Mouse (Mus musculus) stomach, postnatal 0 days (tissue): ENCODE results near the gene Ntn1. TPM values are rescaled to one million over a fixed set of nuclear protein-coding genes. Genes with fewer than 3 reads are reported as not detected.
A peak's percentile ranks its signal among the peaks of the same experiment; 100 is the strongest.

ENCODE experiments used
- ATAC-seq: fragments of 200-750 bp; cut with Nextera tagmentation; 2 replicates; pipeline ENCODE4 v1.8.0; 2017; ENCODE audit not compliant: low FRiP score, low TSS enrichment
- DNase-seq: peaks from one replicate; pipeline ENCODE4 v3.0.0-alpha.2; 2016; ENCODE audit warnings: low spot score
- H3K27ac ChIP-seq: fragments of 300-500 bp; sonication (generic); replicated peaks from 2 replicates; pipeline ENCODE4 v1.5.1; 2014; ENCODE audit warnings: mild to moderate bottlenecking, control low read depth
- H3K27me3 ChIP-seq: fragments of 300-500 bp; sonication (generic); 2 replicates; pipeline ENCODE4 v1.6.1; 2014; ENCODE audit warnings: low read length; ENCODE audit not compliant: control insufficient read depth, insufficient read depth
- H3K36me3 ChIP-seq: fragments of 300-500 bp; sonication (generic); 2 replicates; pipeline ENCODE4 v1.6.1; 2014; ENCODE audit warnings: low read length, mixed read lengths; ENCODE audit not compliant: control insufficient read depth, insufficient read depth
- H3K4me1 ChIP-seq: fragments of 300-500 bp; sonication (generic); replicated peaks from 2 replicates; pipeline ENCODE4 v1.6.1; 2014; ENCODE audit warnings: antibody characterized with exemption; ENCODE audit not compliant: control insufficient read depth, insufficient read depth
- H3K4me2 ChIP-seq: fragments of 300-500 bp; sonication (generic); replicated peaks from 2 replicates; pipeline ENCODE4 v1.6.1; 2014; ENCODE audit warnings: low read depth, mild to moderate bottlenecking, control low read depth, moderate library complexity
- H3K4me3 ChIP-seq: fragments of 300-500 bp; sonication (generic); 2 replicates; pipeline ENCODE4 v1.5.1; 2014; ENCODE audit warnings: low read depth, low read length, control low read depth
- H3K9ac ChIP-seq: fragments of 300-500 bp; sonication (generic); 2 replicates; pipeline ENCODE4 v1.6.1; 2014; ENCODE audit warnings: mild to moderate bottlenecking, low read length, control low read depth, mixed read lengths
- H3K9me3 ChIP-seq: fragments of 300-500 bp; sonication (generic); 2 replicates; pipeline ENCODE4 v1.6.1; 2016; ENCODE audit warnings: low read length; ENCODE audit not compliant: control insufficient read depth
- CTCF ChIP-seq: IDR thresholded peaks from 2 replicates; pipeline ENCODE4 v1.5.1; 2016; ENCODE audit warnings: antibody characterized with exemption, low read depth, mild to moderate bottlenecking, moderate library complexity
- EP300 ChIP-seq: optimal IDR thresholded peaks from 2 replicates; pipeline ENCODE3; 2016; ENCODE audit warnings: antibody characterized with exemption
- WGBS: fragments of 180-500 bp; shearing (Covaris S2); extraction: QIAGEN DNeasy Blood & Tissue Kit; methylation state at CpG from one replicate; pipeline ENCODE4 v1.1.7; 2014; 5-methylcytosine and 5-hydroxymethylcytosine counted together
- polyA plus RNA-seq: library from polyadenylated mRNA; unstranded; fragments of >200 nt; fragmentation: Nextera tagmentation; extraction: Ambion mirVana; gene quantifications from 2 replicates; pipeline ENCODE4 v1.2.1, GENCODE M21; 2015

Ntn1 gene
- polyA plus RNA-seq, 1 experiment from 2014 or later = 7.4 TPM

DNA sequence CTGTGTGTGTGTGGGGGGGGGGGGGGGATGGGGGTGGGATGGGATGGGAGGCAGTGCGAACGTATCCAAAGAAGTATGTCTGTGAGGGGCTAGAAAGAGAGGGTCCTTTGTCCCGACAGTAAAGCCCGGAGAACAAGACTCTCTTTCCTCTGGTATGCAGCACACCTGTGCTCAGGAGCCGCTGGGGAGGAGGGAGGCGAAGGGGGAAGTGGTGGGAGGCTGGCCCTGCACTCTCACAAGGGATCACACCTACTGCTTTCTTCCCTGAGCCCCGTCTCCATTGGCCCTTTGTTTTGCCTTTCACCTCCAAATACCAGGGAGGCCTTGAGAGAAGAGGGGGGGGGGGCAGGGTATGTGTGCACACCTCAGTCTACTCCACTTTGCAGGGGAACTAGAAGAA lies 123.7 kb downstream of the Ntn1 start:
- Histone ChIP-seq H3K36me3 (no peaks in the 10 kb centered on the region), H3K4me1 (no peaks in the 10 kb centered on the region), H3K27ac (no peak overlapping the region), H3K9ac (no peak overlapping the region), H3K4me3 (no peak overlapping the region), H3K9me3 (no peaks in the 10 kb centered on the region), H3K27me3 (no peaks in the 10 kb centered on the region), H3K4me2 (no peak overlapping the region)
- no peak for TF ChIP-seq EP300
- no peak for TF ChIP-seq CTCF
- no peak for ATAC-seq
- 52% methylated on average over 6 of the region's 7 CpGs for WGBS
- DNase-seq = no peak

DNA sequence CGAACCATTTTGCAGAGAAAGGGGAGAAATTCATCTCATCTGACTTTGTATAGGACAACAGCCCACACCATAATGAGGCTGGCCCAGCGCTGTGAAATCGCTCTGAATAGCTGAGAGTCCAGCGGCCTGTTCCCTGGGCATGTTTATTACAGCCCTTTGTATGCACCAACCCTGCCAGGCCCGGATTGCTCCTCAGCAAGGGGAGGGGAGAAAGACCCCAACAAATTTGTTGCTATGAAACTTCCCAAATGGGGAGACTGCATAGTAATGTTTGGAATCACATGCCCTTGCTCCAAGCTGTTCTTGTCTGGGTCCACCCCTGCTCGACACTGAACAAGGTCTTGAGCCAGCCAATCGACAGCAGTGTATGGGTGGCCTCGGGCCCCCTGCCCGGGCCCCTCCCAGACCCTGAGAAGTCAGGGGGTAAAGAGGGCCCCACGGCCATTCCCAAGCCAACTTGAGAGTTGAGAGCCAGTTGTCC lies 126.3 kb downstream of the Ntn1 start:
- H3K4me1 ChIP-seq = no peaks in the 10 kb centered on the region
- no peak overlapping the region for H3K4me2 ChIP-seq
- no peaks in the 10 kb centered on the region for H3K9me3 ChIP-seq
- no peaks in the 10 kb centered on the region for H3K27me3 ChIP-seq
- WGBS = 32% methylated on average over 10 of the region's 10 CpGs
- ATAC-seq = peak; percentile 63; the same call in 1 of the 2 replicates
- H3K4me3 ChIP-seq = no peak overlapping the region
- no peak overlapping the region for H3K9ac ChIP-seq
- TF ChIP-seq CTCF (no peak), EP300 (no peak)
- H3K27ac ChIP-seq = peak overlapping the region; percentile 61
- H3K36me3 ChIP-seq = no peaks in the 10 kb centered on the region
- no peak for DNase-seq

DNA sequence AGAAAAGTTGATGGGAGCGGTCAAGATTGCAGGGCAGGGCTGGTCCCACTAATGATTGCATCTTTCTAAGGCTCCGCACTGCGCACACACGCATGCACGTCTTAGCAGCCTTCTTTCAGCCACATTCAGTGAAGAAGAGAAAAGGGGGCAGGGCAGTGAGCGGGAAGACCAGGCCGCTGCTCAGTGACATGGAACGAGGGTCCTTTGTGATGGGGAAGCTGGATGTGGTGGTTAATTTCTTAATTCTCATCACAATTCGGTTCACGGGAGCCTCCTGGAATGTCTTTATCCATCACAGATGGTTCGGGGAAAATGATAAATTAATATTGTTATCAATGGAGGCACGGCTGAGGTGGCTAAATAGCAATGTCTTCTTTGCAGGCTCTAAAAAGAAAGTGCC lies 126.8 kb downstream of the Ntn1 start:
- 79% methylated on average over 12 of the region's 12 CpGs for WGBS

DNA sequence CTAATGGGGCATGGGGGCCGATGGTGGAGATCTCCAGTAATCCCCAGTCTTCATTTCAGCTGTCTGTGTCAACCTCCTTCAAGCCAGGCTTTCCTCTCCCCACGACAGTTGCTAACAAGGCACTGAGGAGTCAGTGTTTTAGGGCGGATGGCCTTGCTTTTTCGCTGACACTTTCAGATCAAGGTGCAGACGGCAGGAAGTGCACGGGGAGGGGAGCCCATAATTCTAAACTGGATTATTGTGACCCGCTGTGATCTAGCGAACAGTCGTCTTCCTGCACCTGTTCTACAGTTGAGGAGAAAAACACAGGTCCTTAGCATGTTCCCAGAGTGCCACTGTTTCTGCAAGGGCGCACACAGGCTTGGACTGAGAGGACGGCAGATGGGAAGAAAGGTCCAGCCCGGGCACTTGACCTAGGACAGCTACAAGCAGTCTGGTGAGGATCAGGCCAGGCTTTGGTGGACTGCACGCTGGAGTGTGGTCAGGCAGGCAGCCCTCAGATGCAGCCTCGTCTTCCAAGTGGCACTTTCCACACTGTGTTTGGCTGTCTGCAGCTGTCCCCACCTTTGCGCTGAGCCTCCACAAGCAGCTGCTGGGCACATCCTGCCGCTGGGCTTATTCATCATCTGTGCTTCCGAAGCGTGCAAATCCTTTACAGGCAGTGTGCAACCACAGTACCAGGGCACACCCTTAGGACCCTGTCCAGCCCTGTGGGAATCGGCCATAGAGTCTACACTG lies 129.7 kb downstream of the Ntn1 start:
- no peak overlapping the region for H3K9ac ChIP-seq
- H3K4me3 ChIP-seq = no peak overlapping the region
- no peaks in the 10 kb centered on the region for H3K4me1 ChIP-seq
- H3K4me2 ChIP-seq = no peak overlapping the region
- ATAC-seq (no peak), DNase-seq (no peak)
- 67% methylated on average over 19 of the region's 19 CpGs for WGBS
- H3K27ac ChIP-seq = no peak overlapping the region
- no peaks in the 10 kb centered on the region for H3K27me3 ChIP-seq
- TF ChIP-seq EP300 (no peak), CTCF (no peak)
- no peaks in the 10 kb centered on the region for H3K9me3 ChIP-seq
- no peaks in the 10 kb centered on the region for H3K36me3 ChIP-seq

More for the DNA sequence above, 126.8 kb downstream of the Ntn1 start:
- Histone ChIP-seq H3K4me2 (no peak overlapping the region), H3K4me3 (no peak overlapping the region), H3K9ac (no peak overlapping the region), H3K27me3 (no peaks in the 10 kb centered on the region), H3K27ac (0 out of 2 replicates have a peak overlapping the region, but pooled peaks have one; percentile 13), H3K9me3 (no peaks in the 10 kb centered on the region), H3K36me3 (no peaks in the 10 kb centered on the region), H3K4me1 (no peaks in the 10 kb centered on the region)
- TF ChIP-seq CTCF (no peak), EP300 (no peak)
- DNase-seq (no peak), ATAC-seq (no peak)

DNA sequence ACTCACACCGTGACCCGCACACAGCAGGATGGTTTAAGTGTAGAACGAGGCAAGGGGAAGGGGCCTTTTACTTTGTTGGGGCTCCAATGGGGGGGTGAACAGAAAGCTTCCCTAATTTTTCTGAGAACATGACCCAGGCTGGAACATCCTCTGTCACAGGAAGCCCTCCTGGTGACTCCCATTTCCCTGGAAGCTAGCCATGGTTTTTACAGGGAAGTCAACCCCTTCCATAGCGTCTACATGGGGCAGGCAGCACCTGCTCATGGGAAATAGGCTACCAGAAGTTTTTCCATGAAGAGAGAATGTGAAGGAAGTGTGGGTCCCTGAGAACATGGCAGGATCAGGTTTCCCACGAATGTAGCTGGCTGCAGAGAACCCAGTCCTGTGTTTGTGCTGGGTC lies 136.3 kb downstream of the Ntn1 start:
- no peak overlapping the region for H3K27ac ChIP-seq
- H3K36me3 ChIP-seq = no peaks in the 10 kb centered on the region
- no peak overlapping the region for H3K4me3 ChIP-seq
- no peak overlapping the region for H3K4me2 ChIP-seq
- no peaks in the 10 kb centered on the region for H3K27me3 ChIP-seq
- H3K9me3 ChIP-seq = no peaks in the 10 kb centered on the region
- H3K4me1 ChIP-seq = no peaks in the 10 kb centered on the region
- 86% methylated on average over 5 of the region's 5 CpGs for WGBS
- no peak for TF ChIP-seq EP300
- no peak for TF ChIP-seq CTCF
- H3K9ac ChIP-seq = no peak overlapping the region
- DNase-seq (no peak), ATAC-seq (no peak)

DNA sequence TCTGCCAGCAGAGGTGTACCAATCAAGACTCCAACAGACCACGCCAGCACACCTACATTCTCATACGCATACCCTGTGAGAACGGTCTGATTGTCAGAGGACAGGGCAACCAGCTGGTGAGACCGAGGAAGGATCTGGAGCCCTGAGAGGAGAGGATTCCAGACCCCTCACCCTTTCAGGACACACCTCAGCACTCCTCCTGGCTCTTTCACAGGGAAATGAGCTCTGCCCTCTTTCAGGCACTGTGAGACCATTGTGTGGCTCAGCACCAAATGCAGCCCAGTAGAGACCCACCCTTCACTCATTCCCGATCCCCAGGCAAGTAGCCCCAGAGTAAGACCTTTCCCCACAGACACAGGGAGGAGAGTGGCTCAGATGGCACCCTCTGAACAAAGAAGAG lies 137.5 kb downstream of the Ntn1 start:
- no peak for DNase-seq
- H3K9me3 ChIP-seq = no peaks in the 10 kb centered on the region
- no peak overlapping the region for H3K27ac ChIP-seq
- no peak overlapping the region for H3K4me2 ChIP-seq
- no peak for TF ChIP-seq EP300
- TF ChIP-seq CTCF = no peak
- H3K4me1 ChIP-seq = no peaks in the 10 kb centered on the region
- no peaks in the 10 kb centered on the region for H3K27me3 ChIP-seq
- ATAC-seq = no peak
- H3K9ac ChIP-seq = no peak overlapping the region
- no peaks in the 10 kb centered on the region for H3K36me3 ChIP-seq
- H3K4me3 ChIP-seq = no peak overlapping the region
- 91% methylated on average over 5 of the region's 5 CpGs for WGBS
